Mouse (Mus musculus) midbrain, embryonic 14.5 days (tissue): ENCODE measurements at regions not wholly inside any gene's neighbourhood (a gene's known extent, or its start where the extent isn't known, plus 50 kb on each side); places are given as distances from the start of the nearest gene placed in this dataset.

Experiments
- ATAC-seq: fragments of 200-750 bp; cut with Nextera tagmentation; 2 replicates; pipeline ENCODE4 v1.8.0; 2017; ENCODE audit warnings: moderate number of reproducible peaks, moderate library complexity; ENCODE audit not compliant: low FRiP score, low TSS enrichment
- DNase-seq: peaks from one replicate; pipeline ENCODE4 v3.0.0-alpha.2; 2015
- H3K27ac ChIP-seq: fragments of 300-500 bp; sonication (generic); replicated peaks from 2 replicates; pipeline ENCODE4 v1.5.1; 2014; ENCODE audit warnings: mild to moderate bottlenecking, low read depth, low read length, moderate library complexity
- H3K27me3 ChIP-seq: fragments of 300-500 bp; sonication (generic); 2 replicates; pipeline ENCODE4 v1.6.1; 2014; ENCODE audit warnings: low read length, control low read depth, mixed read lengths; ENCODE audit not compliant: control insufficient read depth, insufficient read depth
- H3K36me3 ChIP-seq: fragments of 300-500 bp; sonication (generic); 2 replicates; pipeline ENCODE4 v1.6.1; 2014; ENCODE audit warnings: low read length, control low read depth; ENCODE audit not compliant: control insufficient read depth, insufficient read depth
- H3K4me1 ChIP-seq: fragments of 300-500 bp; sonication (generic); 2 replicates; pipeline ENCODE4 v1.6.1; 2014; ENCODE audit warnings: mild to moderate bottlenecking, antibody characterized with exemption, low read length, control low read depth; ENCODE audit not compliant: control insufficient read depth, insufficient read depth
- H3K4me2 ChIP-seq: fragments of 300-500 bp; sonication (generic); 2 replicates; pipeline ENCODE4 v1.6.1; 2014; ENCODE audit warnings: mild to moderate bottlenecking, low read length, moderate library complexity
- H3K4me3 ChIP-seq: fragments of 300-500 bp; sonication (generic); replicated peaks from 2 replicates; pipeline ENCODE4 v1.5.1; 2014; ENCODE audit warnings: low read depth, low read length
- H3K9ac ChIP-seq: fragments of 300-500 bp; sonication (generic); replicated peaks from 2 replicates; pipeline ENCODE4 v1.6.1; 2014; ENCODE audit warnings: mild to moderate bottlenecking, low read length, moderate library complexity
- H3K9me3 ChIP-seq: fragments of 300-500 bp; sonication (generic); 2 replicates; pipeline ENCODE4 v1.6.1; 2016; ENCODE audit warnings: low read length, control low read depth, mixed read lengths; ENCODE audit not compliant: control insufficient read depth
- WGBS: fragments of 180-500 bp; shearing (Covaris S2); extraction: QIAGEN DNeasy Blood & Tissue Kit; methylation state at CpG from one replicate; pipeline ENCODE4 v1.1.7; 2014; 5-methylcytosine and 5-hydroxymethylcytosine counted together

DNA sequence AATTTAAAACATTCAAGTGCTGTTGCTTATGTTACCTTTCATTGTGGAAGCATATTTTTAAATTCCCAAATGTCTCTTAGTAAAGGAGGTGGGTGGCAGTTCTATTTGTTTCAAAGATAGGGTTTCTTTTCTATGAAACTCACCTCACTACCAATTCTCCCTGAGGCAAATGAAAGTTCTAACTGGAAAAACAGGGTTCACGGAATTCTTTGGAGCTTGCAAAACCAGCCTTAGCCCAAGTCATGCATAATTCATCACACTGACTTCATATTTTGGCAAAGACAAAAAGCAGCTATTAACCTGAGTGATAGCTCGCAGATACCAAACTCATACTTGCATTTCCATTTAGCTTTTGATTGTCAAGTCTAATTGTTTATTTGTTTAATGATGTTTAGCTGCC, 73.8 kb downstream of the Dio2 start:
- Histone ChIP-seq H3K4me3 (no peak overlapping the region), H3K9me3 (no peaks in the 10 kb centered on the region), H3K27ac (no peak overlapping the region), H3K4me2 (no peak overlapping the region), H3K27me3 (no peaks in the 10 kb centered on the region), H3K36me3 (no peaks in the 10 kb centered on the region), H3K9ac (no peak overlapping the region), H3K4me1 (no peaks in the 10 kb centered on the region)
- peak; percentile 37 for DNase-seq
- 44% methylated on average over 2 of the region's 2 CpGs for WGBS
- no peak for ATAC-seq

DNA sequence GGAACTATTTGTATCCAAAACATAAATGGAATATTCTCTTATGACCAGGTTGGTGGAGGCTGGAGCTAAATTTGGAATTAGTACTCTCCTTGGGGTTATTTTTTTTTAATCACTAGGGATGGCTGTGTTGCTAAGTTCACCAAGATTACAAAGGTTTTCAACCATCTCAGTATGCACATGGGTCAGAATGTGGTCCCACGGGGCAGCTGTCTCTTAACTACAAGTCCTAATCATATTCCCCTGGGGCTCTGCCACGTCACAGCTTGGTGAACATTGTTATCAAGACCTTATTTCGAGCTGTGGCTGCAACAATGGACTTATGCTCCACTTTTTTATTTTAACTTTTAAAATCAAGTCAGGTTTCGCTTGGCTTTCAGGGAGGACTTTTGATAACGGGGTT, 92.8 kb downstream of the Dio2 start:
- DNase-seq (peak; percentile 7), ATAC-seq (no peak)
- Histone ChIP-seq H3K36me3 (no peaks in the 10 kb centered on the region), H3K4me2 (no peak overlapping the region), H3K27ac (no peak overlapping the region), H3K9ac (no peak overlapping the region), H3K4me1 (no peaks in the 10 kb centered on the region), H3K4me3 (no peak overlapping the region), H3K9me3 (no peaks in the 10 kb centered on the region), H3K27me3 (no peaks in the 10 kb centered on the region)
- WGBS, result 72% methylated on average over 5 of the region's 5 CpGs

DNA sequence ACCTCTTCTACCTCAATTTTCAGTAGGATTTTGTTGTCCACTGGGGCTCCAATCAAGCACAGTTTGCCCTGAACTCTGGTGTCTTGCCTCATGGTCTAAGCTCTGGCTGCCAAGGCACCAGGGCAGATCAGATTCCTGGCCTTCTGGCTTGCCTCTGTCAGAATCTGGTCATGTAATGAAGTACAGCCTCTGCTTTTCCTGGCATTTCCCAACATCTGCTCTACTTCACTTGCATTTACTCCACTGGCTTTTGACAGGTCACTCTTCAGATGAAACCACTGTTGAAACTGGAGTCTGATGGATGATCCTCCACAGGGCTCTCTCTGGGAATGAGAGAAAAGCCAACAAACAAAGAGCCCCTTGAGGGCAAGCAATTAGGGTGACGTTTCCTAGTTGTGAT, 94.3 kb downstream of the Dio2 start:
- ATAC-seq (no peak), DNase-seq (no peak)
- no peak overlapping the region for H3K4me2 ChIP-seq
- H3K4me3 ChIP-seq, result no peak overlapping the region
- H3K36me3 ChIP-seq, result no peaks in the 10 kb centered on the region
- H3K9me3 ChIP-seq, result no peaks in the 10 kb centered on the region
- no peak overlapping the region for H3K9ac ChIP-seq
- WGBS, result 69% methylated on average over 1 of the region's 1 CpGs
- no peak overlapping the region for H3K27ac ChIP-seq
- no peaks in the 10 kb centered on the region for H3K4me1 ChIP-seq
- no peaks in the 10 kb centered on the region for H3K27me3 ChIP-seq

DNA sequence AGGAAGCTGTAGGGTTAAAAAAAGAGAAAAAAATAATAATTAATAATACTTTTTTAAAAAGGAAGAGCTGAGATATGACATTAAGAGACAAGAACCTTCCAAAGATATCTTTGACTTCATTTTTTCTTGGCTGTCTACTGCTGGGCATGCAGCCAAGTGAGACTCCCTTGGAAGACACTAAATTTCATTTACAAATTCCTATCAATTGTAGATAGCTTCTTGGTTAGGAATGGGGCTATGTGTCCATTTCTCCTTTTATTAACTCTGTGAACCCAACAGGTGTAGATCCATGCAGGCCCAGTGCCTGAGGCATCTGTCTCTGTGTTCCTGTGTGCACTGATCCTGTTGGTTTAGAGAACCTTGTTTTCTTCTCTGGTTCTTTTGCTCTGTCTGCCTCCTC, 113.4 kb downstream of the Dio2 start:
- H3K27ac ChIP-seq, result no peak overlapping the region
- no peak overlapping the region for H3K4me2 ChIP-seq
- no peaks in the 10 kb centered on the region for H3K4me1 ChIP-seq
- no peak for ATAC-seq
- H3K27me3 ChIP-seq, result no peaks in the 10 kb centered on the region
- H3K9me3 ChIP-seq, result no peaks in the 10 kb centered on the region
- no peak overlapping the region for H3K4me3 ChIP-seq
- DNase-seq, result no peak
- H3K9ac ChIP-seq, result no peak overlapping the region
- no peaks in the 10 kb centered on the region for H3K36me3 ChIP-seq

DNA sequence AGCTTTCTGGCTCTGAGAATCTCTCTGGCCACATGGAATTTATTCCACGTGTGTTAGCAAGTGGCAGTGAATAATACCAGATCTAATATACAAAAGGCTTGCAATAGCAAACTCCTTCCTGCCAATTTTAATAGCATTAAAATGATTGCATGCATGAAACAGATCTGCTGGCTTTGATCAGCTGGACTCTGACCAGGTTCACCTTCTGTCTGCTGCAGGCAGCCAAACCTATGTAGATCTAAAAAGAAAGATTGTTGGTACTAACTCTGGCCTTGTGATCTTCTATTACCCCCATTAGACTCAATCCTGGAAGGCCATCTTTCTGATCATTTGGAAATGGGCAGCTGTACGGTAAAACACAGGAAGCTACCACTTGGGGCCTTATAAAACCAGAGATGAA, 114.8 kb downstream of the Dio2 start:
- no peaks in the 10 kb centered on the region for H3K27me3 ChIP-seq
- 74% methylated on average over 2 of the region's 2 CpGs for WGBS
- ATAC-seq (no peak), DNase-seq (no peak)
- no peak overlapping the region for H3K27ac ChIP-seq
- no peaks in the 10 kb centered on the region for H3K4me1 ChIP-seq
- no peak overlapping the region for H3K9ac ChIP-seq
- H3K9me3 ChIP-seq, result no peaks in the 10 kb centered on the region
- no peaks in the 10 kb centered on the region for H3K36me3 ChIP-seq
- H3K4me3 ChIP-seq, result no peak overlapping the region
- no peak overlapping the region for H3K4me2 ChIP-seq

- H3K4me3 ChIP-seq, result no peak overlapping the region
Measured at GRCm38 (mm10) chr12:90608810-90609209, 129.4 kb downstream of the Dio2 start.

GRCm38 (mm10) chr12:90607894-90608293, 130.3 kb downstream of the Dio2 start:
- Histone ChIP-seq H3K27me3 (no peaks in the 10 kb centered on the region), H3K36me3 (no peaks in the 10 kb centered on the region), H3K4me1 (no peaks in the 10 kb centered on the region), H3K27ac (no peak overlapping the region), H3K9me3 (no peaks in the 10 kb centered on the region), H3K4me2 (no peak overlapping the region), H3K4me3 (no peak overlapping the region), H3K9ac (no peak overlapping the region)
- 84% methylated on average over 6 of the region's 6 CpGs for WGBS
- ATAC-seq (no peak), DNase-seq (no peak)

More at GRCm38 (mm10) chr12:90608810-90609209, 129.4 kb downstream of the Dio2 start:
- Histone ChIP-seq H3K27ac (no peak overlapping the region), H3K4me2 (no peak overlapping the region), H3K36me3 (no peaks in the 10 kb centered on the region), H3K9me3 (no peaks in the 10 kb centered on the region), H3K27me3 (no peaks in the 10 kb centered on the region), H3K4me1 (no peaks in the 10 kb centered on the region), H3K9ac (no peak overlapping the region)
- 79% methylated on average over 2 of the region's 2 CpGs for WGBS
- no peak for DNase-seq
- no peak for ATAC-seq

DNA sequence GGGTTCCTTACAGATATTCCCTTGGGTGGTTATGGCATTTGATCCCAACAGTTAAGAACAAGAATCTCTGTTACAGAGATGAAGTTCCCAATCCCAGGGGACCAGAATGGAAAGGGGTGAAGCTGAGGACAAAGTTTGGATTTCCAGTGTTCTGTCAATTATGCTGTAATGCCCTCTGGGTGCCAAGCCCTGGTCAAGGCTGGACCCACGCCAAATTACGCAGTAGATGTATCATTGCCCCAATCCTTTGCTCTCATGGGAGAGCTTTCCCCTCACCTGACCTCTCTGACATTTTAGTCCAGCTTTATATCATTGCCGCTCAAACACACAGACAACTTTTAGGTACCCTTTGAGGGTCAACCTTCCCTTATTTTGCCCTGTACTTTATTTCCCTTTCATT, 158.2 kb downstream of the Dio2 start:
- DNase-seq (no peak), ATAC-seq (no peak)
- Histone ChIP-seq H3K4me1 (no peaks in the 10 kb centered on the region), H3K9ac (no peak overlapping the region), H3K9me3 (no peaks in the 10 kb centered on the region), H3K4me2 (no peak overlapping the region), H3K4me3 (no peak overlapping the region), H3K27me3 (no peaks in the 10 kb centered on the region), H3K27ac (no peak overlapping the region), H3K36me3 (no peaks in the 10 kb centered on the region)
- WGBS, result 90% methylated on average over 3 of the region's 3 CpGs

DNA sequence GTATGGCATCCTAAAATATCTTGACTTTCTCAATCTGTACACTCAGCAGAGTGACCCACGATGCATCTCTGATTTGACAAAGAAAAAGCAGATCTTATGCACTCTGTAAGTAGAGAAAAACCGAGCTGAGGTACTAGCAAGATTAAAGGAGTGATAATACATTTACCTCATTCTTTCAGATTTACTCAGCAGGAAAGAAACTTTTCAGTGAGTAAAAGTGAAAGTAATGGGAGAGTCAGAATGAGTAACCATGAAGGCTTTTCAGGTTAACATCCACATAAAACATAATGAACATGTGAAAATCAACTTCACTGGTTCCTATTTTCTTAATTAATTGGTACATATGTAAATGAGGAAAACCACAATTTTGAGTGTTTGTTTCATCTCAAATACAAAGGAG, 162.1 kb downstream of the Dio2 start:
- no peaks in the 10 kb centered on the region for H3K27me3 ChIP-seq
- no peak overlapping the region for H3K9ac ChIP-seq
- H3K4me2 ChIP-seq, result no peak overlapping the region
- ATAC-seq, result no peak
- no peak overlapping the region for H3K27ac ChIP-seq
- no peak overlapping the region for H3K4me3 ChIP-seq
- WGBS, result 69% methylated on average over 2 of the region's 2 CpGs
- H3K36me3 ChIP-seq, result no peaks in the 10 kb centered on the region
- DNase-seq, result no peak
- no peaks in the 10 kb centered on the region for H3K4me1 ChIP-seq
- H3K9me3 ChIP-seq, result no peaks in the 10 kb centered on the region
